Mouse (Mus musculus) monocyte, adult 2 months (primary cell): Measurements from ENCODE around the gene Sipa1l3.

Experiments
- DNase-seq, 2 experiments: peaks; one replicate each; pipeline ENCODE4 v3.0.0; 2022; ENCODE audit warnings: low spot score in 2 of 2, low read depth in 1 of 2

Sipa1l3 gene

DNA sequence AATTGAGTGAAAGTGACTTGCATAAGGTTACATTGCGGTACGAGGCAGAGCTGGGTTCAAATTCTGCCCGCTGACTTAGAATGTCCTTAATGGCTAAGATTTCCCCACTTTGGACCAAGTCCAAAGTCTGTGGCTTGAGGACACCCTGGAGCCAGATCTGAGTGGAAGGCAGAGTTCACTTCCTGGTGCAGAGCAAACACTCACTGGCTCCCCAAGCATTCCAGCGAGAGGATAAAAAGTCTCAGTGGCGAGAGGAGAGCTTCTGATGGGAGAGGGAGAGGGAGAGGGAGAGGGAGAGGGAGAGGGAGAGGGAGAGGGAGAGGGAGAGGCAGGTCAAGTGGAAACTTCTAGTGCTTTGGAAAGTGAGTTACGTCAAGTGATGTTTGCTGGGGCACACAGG is 100.2 kb downstream of the Sipa1l3 start:
- no peak for DNase-seq

GRCm38 (mm10) chr7:29417332-29418069 is 100.9 kb downstream of the Sipa1l3 start:
- DNase-seq = no peak

DNA sequence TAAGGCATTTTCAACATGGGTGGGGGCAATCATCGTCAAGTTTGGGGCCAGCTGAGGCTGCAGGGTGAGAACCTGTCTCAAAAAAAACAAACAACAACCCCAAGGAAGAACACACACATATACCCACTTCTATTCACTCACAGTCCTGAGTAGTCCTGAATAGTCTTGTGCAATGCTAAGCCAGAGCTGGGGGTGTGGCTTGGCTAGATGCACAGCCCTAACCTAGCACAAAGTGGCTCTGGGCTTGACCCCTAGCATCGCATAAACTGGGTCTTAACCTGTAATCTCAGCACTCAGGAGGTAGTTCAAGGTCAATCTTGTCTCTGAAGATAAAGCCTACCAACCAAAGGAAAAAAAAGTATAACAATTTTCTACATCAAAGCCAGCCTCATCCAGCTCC is 101.5 kb downstream of the Sipa1l3 start:
- no peak for DNase-seq

- no peak for DNase-seq
Measured at GRCm38 (mm10) chr7:29411838-29412580, 106.4 kb downstream of the Sipa1l3 start.

DNA sequence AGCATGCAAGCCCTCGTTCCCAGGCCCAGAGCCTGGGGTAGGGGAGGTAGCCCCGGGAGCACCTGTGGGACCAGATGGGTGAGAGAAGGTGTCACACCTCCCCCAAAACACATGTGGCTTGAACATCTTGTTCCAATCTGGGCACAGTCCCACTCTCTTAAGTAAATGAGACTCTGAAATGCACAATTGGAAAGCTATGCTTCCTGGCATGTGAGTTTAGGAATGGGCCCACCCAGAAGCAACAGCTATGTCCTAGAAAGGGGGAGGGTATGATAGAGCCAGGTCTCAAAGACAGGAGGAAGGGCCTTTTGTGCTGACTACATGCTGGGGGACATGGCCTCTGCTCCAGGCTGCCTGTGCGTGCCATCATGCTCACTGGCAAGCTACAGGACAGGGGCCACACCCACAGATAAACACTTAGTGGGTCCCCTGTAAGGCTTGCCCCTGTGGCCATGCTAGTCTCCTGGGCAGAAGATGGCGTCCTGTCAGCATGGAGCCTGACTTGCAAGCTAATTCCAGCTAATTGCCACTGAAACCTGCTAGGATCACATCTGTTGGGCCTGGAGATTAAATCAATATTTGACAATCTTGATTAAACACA is 107.1 kb downstream of the Sipa1l3 start:
- no peak for DNase-seq

- DNase-seq = no peak
Measured at GRCm38 (mm10) chr7:29410402-29410801, 108.0 kb downstream of the Sipa1l3 start.

DNA sequence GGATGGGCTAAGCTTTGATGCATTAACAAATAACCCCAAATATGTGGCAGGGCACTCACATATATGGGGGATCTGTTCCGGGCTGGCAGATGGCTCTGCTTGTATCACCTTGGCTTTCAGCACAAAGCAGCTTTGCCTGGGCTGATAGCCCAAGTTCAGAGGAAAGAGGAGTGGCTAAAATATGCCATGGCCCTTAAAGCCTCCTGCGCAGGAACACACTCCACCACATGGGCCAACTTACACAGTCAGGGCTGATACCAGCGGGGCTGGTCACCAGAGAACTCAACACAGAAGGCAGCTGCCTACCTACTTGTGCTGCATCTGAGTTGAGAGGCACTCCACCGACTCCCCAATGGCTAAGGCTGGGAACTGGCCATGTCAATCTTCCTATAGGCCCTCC is 111.6 kb downstream of the Sipa1l3 start:
- no peak for DNase-seq

- DNase-seq = no peak
Measured at GRCm38 (mm10) chr7:29404126-29404525, 114.3 kb downstream of the Sipa1l3 start.

- no peak for DNase-seq
Measured at GRCm38 (mm10) chr7:29402015-29402414, 116.4 kb downstream of the Sipa1l3 start.

DNA sequence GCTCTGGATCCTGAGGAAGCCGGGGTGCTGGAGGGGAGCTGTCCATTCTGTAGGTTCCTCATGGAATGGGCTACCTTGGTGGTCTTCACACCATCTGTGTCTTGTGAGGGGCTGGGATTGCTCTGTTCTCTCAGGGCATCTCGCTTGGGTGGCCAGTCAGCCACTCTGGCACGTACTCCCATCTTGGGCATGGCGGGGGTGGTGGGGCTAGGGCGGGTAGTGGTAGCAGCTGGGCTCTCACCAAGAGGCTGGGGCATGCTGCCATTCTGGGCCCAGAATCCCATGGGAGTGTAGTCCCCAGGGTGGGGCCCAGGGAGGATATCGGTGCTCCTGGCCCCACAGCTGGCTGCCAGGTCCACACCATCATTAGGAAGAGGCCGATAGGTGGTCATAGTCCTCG is 118.0 kb downstream of the Sipa1l3 start:
- DNase-seq = no peak

DNA sequence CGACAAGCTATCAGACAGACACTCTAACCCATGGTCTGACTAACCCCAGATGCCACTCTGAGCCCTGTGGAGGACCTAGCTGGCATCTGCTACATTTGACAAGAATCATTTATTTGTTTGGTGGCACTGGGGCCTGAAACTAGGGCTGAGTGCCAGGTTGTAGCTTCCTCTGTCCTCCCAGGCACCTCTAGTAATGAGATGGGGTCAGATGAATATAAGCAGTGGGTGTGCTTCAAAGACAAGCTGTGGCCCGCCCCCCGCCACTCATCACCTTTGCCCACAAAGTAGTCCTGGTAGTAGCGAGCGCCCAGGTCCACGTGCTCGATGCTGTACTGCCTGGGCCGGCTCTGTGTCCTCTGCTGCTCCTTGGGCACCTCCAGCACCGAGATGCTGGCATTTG is 119.4 kb downstream of the Sipa1l3 start:
- DNase-seq = no peak

DNA sequence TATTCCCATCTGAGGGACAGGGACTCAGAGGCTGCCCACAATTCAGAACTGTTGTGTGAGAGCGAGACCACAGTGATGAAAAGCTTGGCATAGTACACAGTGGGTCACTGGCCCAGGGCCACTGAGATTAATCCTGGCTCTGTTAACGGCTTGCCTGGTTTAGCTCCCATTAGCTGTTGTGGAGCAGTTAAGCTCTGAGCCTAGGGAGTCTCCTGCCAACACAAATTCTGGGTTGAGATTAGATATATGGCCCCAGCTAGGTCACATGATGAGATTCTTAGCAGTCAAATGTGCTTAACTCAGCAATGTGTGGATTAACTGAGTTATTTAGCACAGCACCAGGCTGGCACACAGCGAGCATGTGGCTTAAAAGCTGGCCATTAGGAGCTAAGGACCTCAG is 121.0 kb downstream of the Sipa1l3 start:
- DNase-seq = no peak

DNA sequence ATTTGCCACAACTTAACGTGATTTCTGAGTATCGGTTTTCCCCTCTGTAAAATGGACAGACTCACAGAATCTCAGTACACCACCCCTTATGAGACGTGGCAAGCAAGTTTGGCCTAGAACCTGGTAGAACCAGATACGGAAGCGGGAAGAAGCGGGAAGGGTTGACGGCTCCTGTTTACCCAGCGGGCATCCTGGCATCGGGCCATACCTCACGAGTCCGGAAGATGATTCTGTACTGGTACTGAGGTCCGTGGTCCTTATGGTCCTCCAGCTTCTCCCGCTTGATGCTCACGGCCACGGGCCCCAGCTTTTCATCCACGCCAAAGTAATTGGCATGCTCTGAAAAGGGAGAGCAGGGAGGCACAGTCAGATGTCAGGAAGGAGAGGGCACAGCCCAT is 121.5 kb downstream of the Sipa1l3 start:
- no peak for DNase-seq

- no peak for DNase-seq
Measured at GRCm38 (mm10) chr7:29396216-29396942, 122.1 kb downstream of the Sipa1l3 start.

DNA sequence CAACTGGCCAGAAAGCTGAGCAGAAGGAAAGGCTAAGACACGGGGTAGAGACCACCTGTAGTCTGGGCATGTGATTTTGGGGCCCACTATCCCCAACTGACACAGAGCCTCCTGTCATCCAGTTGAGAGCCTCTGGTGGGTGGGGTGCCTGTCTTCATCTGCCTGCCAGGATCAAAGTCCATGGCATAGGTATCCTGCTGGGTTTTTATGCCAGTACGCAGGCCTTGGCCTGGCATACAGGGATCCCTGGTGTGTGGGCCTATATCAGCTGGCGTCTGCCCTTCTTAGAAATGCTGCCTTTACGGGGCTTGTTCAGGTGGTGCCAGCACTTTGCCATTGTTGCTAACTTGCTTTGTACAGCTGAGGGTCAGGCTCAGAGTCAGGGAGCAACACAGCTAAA is 123.3 kb downstream of the Sipa1l3 start:
- no peak for DNase-seq

- no peak for DNase-seq
Measured at GRCm38 (mm10) chr7:29393292-29393691, 125.1 kb downstream of the Sipa1l3 start.

- no peak for DNase-seq
Measured at GRCm38 (mm10) chr7:29392805-29393204, 125.6 kb downstream of the Sipa1l3 start.

- no peak for DNase-seq
Measured at GRCm38 (mm10) chr7:29391761-29392512, 126.5 kb downstream of the Sipa1l3 start.

GRCm38 (mm10) chr7:29391112-29391760 is 127.2 kb downstream of the Sipa1l3 start:
- no peak for DNase-seq

DNA sequence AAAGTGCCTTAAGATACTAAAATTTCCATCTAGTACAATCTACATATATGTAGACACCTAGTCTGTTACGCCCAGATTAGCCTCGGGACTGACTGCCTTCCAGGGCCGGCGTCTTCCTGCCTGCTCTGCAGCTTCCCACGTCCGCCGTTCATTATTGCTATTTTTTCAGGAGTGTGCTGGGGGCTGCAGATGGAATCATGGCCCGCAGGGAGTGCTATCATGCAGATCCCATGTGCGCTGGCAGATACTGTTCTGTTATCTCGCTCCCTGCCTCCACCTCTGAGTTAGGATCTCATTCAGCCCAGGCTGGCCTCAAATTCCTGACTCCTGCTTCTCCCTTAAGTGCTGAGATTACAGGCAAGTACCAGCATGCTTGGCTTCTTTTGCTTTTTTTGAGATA is 128.2 kb downstream of the Sipa1l3 start:
- no peak for DNase-seq
